Mouse (Mus musculus): ENCODE results near the gene Pgap2. TPM values are rescaled to one million over a fixed set of nuclear protein-coding genes. Genes with fewer than 3 reads are reported as not detected.

Gene Pgap2
- polyA plus RNA-seq, 1 experiment, result 35.2 TPM

DNA sequence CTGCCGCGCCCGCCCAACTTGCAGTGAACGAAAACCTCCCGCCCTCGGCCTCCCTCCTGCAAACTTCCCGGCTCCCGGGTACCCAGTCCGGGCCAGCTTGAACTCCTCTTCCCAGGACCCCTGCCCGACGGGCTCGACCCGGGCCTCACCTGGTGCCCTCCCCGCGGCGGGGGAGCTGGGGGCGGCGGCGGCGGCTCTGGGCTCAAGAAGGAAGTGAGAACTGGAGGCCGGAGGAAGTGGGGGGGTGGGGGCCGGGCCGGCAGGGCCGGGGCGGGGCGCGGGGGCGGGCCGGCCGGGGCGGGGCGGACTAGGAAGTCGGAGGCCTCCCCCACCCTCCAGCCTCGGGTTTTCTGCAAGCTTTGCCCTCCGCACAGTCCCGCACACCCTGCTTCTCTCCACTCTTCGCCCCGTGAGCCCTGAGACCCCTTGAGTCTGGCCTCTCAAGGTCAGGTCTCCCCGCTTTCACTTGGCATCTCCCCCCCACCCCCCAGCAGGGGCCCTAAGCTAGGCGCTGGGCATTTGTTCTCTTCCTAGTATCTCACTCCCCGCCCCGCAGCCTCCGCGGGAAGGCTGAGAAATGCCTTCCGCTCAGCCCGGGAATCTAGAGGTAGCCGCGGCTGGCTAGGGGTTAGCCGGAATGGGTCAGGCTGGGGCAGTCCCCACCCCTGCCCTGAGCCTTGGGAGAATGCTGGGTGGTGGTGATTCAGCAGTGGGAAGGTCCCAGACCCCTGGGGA lies 40.1 kb downstream of the Pgap2 start:
- WGBS, result under 1% methylated on average over 36 of the region's 49 CpGs
- H3K4me3 ChIP-seq (replicated peaks; ENCODE audit: insufficient read depth, low read depth, low read length), result peak overlapping the region; percentile 66
- DNase-seq, result peak; percentile 74 to 78
- no peaks in the 10 kb centered on the region for H3K27me3 ChIP-seq (ENCODE audit: control insufficient read depth, insufficient read depth, low read length)
- TF ChIP-seq POLR2A (IDR thresholded peaks at IDR 0.05; ENCODE audit: borderline replicate concordance, insufficient read depth, low read length), result peak; percentile 67; the same call in 1 of the 2 replicates
- TF ChIP-seq CTCF (IDR thresholded peaks at IDR 0.05; ENCODE audit: borderline replicate concordance, insufficient read depth, low read depth, low read length), result no peak
- peak overlapping the region; percentile 82 for H3K27ac ChIP-seq (ENCODE audit: insufficient read depth, low read length)
- no peaks in the 10 kb centered on the region for H3K4me1 ChIP-seq (ENCODE audit: control insufficient read depth, insufficient read depth, low read length)

GRCm38 (mm10) chr7:102250631-102251214 lies 40.7 kb downstream of the Pgap2 start:
- TF ChIP-seq POLR2A (IDR thresholded peaks at IDR 0.05; ENCODE audit: borderline replicate concordance, insufficient read depth, low read length), result 0 out of 2 replicates have a peak, but pooled peaks have one; percentile 35
- TF ChIP-seq CTCF (IDR thresholded peaks at IDR 0.05; ENCODE audit: borderline replicate concordance, insufficient read depth, low read depth, low read length), result peak; percentile 72
- Histone ChIP-seq H3K4me1 (ENCODE audit: control insufficient read depth, insufficient read depth, low read length) (no peaks in the 10 kb centered on the region), H3K4me3 (replicated peaks; ENCODE audit: insufficient read depth, low read depth, low read length) (peak overlapping the region; percentile 66), H3K27me3 (ENCODE audit: control insufficient read depth, insufficient read depth, low read length) (no peaks in the 10 kb centered on the region), H3K27ac (ENCODE audit: insufficient read depth, low read length) (peak overlapping the region; percentile 82)
- under 1% methylated on average over 33 of the region's 33 CpGs for WGBS
- peak; percentile 89 to 92 for DNase-seq

DNA sequence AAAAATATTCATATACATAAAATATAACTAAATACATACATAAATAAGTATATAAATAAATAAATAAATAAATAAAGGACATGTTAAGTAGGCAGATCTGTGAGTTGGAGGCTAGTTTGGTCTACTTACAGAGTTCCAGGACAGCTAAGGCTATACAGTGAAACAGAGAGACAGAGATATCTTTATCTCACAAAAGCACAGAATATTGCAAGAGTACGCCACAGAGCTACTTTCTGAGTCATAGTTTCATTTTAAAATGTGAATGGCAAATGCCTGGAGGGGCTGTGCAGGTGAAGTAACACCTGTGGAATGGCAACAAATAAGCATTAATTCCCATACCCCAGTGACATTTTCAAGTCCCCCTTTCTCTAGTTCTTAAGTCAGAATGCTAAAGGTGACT lies 43.6 kb downstream of the Pgap2 start:
- H3K27me3 ChIP-seq (ENCODE audit: control insufficient read depth, insufficient read depth, low read length), result no peaks in the 10 kb centered on the region
- 98% methylated on average over 1 of the region's 1 CpGs for WGBS
- no peak overlapping the region for H3K27ac ChIP-seq (ENCODE audit: insufficient read depth, low read length)
- H3K4me3 ChIP-seq (replicated peaks; ENCODE audit: insufficient read depth, low read depth, low read length), result no peak overlapping the region
- H3K4me1 ChIP-seq (ENCODE audit: control insufficient read depth, insufficient read depth, low read length), result no peaks in the 10 kb centered on the region
- TF ChIP-seq CTCF (IDR thresholded peaks at IDR 0.05; ENCODE audit: borderline replicate concordance, insufficient read depth, low read depth, low read length) (no peak), POLR2A (IDR thresholded peaks at IDR 0.05; ENCODE audit: borderline replicate concordance, insufficient read depth, low read length) (no peak)
- DNase-seq, result no peak

- TF ChIP-seq POLR2A (IDR thresholded peaks at IDR 0.05; ENCODE audit: borderline replicate concordance, insufficient read depth, low read length) (no peak), CTCF (IDR thresholded peaks at IDR 0.05; ENCODE audit: borderline replicate concordance, insufficient read depth, low read depth, low read length) (no peak)
- Histone ChIP-seq H3K4me3 (replicated peaks; ENCODE audit: insufficient read depth, low read depth, low read length) (no peak within 1 kb of the TSS), H3K27ac (ENCODE audit: insufficient read depth, low read length) (no peak within 1 kb of the TSS), H3K4me1 (ENCODE audit: control insufficient read depth, insufficient read depth, low read length) (no peaks in the 10 kb centered on the region), H3K27me3 (ENCODE audit: control insufficient read depth, insufficient read depth, low read length) (no peaks in the 10 kb centered on the region)
- 86% methylated on average over 3 of the region's 3 CpGs for WGBS
- DNase-seq, result no peak
These were observed 45.9 kb downstream of the Pgap2 start, which contains the start of gene Rhog for GRCm38 (mm10) chr7:102255954-102256353. TSS of gene Rhog (minus strand) at chr7:102256054.

DNA sequence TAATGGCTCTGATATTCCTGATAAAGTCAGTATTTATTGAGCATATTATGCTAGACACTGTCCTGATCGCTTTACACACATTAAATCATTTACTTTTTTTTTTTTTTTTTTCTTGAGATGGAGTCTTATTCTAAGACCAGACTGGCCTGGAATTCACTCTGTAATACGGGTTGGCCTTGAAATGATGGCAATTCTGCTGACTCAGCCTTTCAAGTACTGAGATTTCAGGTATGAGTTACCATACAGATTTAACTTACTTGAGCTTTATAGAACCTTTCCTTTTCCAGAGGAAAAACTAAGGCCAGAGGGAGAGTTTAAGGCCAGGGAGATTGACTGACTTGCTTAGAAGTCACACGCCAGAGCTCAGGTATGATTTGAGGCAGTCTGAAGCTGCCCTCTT lies 46.6 kb downstream of the Pgap2 start:
- Histone ChIP-seq H3K27ac (ENCODE audit: insufficient read depth, low read length) (no peak overlapping the region), H3K4me1 (ENCODE audit: control insufficient read depth, insufficient read depth, low read length) (no peaks in the 10 kb centered on the region), H3K27me3 (ENCODE audit: control insufficient read depth, insufficient read depth, low read length) (no peaks in the 10 kb centered on the region), H3K4me3 (replicated peaks; ENCODE audit: insufficient read depth, low read depth, low read length) (no peak overlapping the region)
- TF ChIP-seq CTCF (IDR thresholded peaks at IDR 0.05; ENCODE audit: borderline replicate concordance, insufficient read depth, low read depth, low read length) (no peak), POLR2A (IDR thresholded peaks at IDR 0.05; ENCODE audit: borderline replicate concordance, insufficient read depth, low read length) (no peak)
- no peak for DNase-seq
- WGBS, result 84% methylated on average over 3 of the region's 3 CpGs

GRCm38 (mm10) chr7:102258189-102258588 lies 48.2 kb downstream of the Pgap2 start:
- Histone ChIP-seq H3K27ac (ENCODE audit: insufficient read depth, low read length) (no peak overlapping the region), H3K27me3 (ENCODE audit: control insufficient read depth, insufficient read depth, low read length) (no peaks in the 10 kb centered on the region), H3K4me3 (replicated peaks; ENCODE audit: insufficient read depth, low read depth, low read length) (no peak overlapping the region), H3K4me1 (ENCODE audit: control insufficient read depth, insufficient read depth, low read length) (no peaks in the 10 kb centered on the region)
- 18% methylated on average over 4 of the region's 4 CpGs for WGBS
- peak; percentile 57; the same call in 1 of the 2 replicates for TF ChIP-seq CTCF (IDR thresholded peaks at IDR 0.05; ENCODE audit: borderline replicate concordance, insufficient read depth, low read depth, low read length)
- no peak for TF ChIP-seq POLR2A (IDR thresholded peaks at IDR 0.05; ENCODE audit: borderline replicate concordance, insufficient read depth, low read length)
- peak; percentile 68 to 81 for DNase-seq

DNA sequence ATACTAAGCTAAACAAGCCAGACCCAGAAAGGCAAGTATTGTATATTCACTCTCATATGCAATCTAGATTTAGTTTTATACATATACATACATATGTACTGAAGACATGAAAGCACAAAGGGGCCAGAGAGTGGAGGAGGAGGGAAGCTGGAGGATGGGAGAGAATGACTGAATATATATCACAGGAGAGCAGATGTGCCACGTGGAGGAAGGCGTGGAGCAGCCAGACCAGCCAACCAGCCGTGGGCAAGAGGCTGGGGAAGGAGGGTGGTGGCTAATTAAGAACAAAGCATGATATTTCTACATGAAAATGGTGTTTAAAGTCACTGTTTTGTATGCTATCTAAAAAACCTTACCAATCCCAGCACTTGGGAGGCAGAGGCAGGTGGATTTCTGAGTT lies 48.7 kb downstream of the Pgap2 start:
- TF ChIP-seq POLR2A (IDR thresholded peaks at IDR 0.05; ENCODE audit: borderline replicate concordance, insufficient read depth, low read length) (no peak), CTCF (IDR thresholded peaks at IDR 0.05; ENCODE audit: borderline replicate concordance, insufficient read depth, low read depth, low read length) (no peak)
- H3K4me1 ChIP-seq (ENCODE audit: control insufficient read depth, insufficient read depth, low read length), result no peaks in the 10 kb centered on the region
- WGBS, result 67% methylated on average over 3 of the region's 3 CpGs
- no peak overlapping the region for H3K27ac ChIP-seq (ENCODE audit: insufficient read depth, low read length)
- no peak overlapping the region for H3K4me3 ChIP-seq (replicated peaks; ENCODE audit: insufficient read depth, low read depth, low read length)
- no peak for DNase-seq
- H3K27me3 ChIP-seq (ENCODE audit: control insufficient read depth, insufficient read depth, low read length), result no peaks in the 10 kb centered on the region
